Mouse (Mus musculus) cerebellum, adult 2 months (tissue): ENCODE data around the gene Pgls.

Experiments
- CTCF ChIP-seq: fragments of 200-500 bp; IDR thresholded peaks from 2 replicates; pipeline ENCODE4 v1.5.1; 2011; ENCODE audit warnings: low read depth, mild to moderate bottlenecking, control low read depth, low read length, moderate library complexity, borderline replicate concordance; ENCODE audit not compliant: insufficient read depth
- POLR2A ChIP-seq: fragments of 200-500 bp; IDR thresholded peaks from 2 replicates; pipeline ENCODE4 v1.6.1; 2011; ENCODE audit warnings: low read length, control low read depth, borderline replicate concordance; ENCODE audit not compliant: insufficient read depth

- TF ChIP-seq POLR2A (no peak), CTCF (no peak)
Measured at GRCm38 (mm10) chr8:71552770-71553169, 39.2 kb upstream of the Pgls start.
